In genomic region chr2:157069755-157070315, GRCm38 (mm10) we compare ENCODE assay signal across 9 mouse cellular contexts. TPM values are rescaled to one million over a fixed set of nuclear protein-coding genes. Genes with fewer than 3 reads are reported as not detected.
DNase-seq lines count a peak whose midpoint lies in the region; ATAC-seq and TF ChIP-seq lines count a peak whose summit lies in the region.
"Had no signal": no experiment of that assay in that cellular context is flagged by ENCODE, and none has a peak within 500 bp of the region (broad histone marks: within the 10 kb centered on the region; RNA-seq: fewer than 3 reads in every experiment).

No protein-coding gene starts in this region.

- H3K4me3 ChIP-seq in kidney, adult 2 months (ENCODE audit: insufficient read depth, low read depth, low read length): no peak overlapping the region
- no peak overlapping the region for H3K4me3 ChIP-seq in heart, postnatal 0 days (ENCODE audit: low read depth, low read length)
- no peak overlapping the region for H3K4me3 ChIP-seq in midbrain, embryonic 13.5 days (replicated peaks)

- peak overlapping the region; percentile 52; the same call in 1 of the 2 replicates for H3K27ac ChIP-seq in kidney, adult 2 months (ENCODE audit: insufficient read depth, low read depth, low read length)
- H3K27ac ChIP-seq in heart, postnatal 0 days (ENCODE audit: low read depth): peak overlapping the region; percentile 89
- peak overlapping the region; percentile 71 for H3K27ac ChIP-seq in midbrain, embryonic 13.5 days

- no peak for ATAC-seq in heart, postnatal 0 days (ENCODE audit: insufficient read depth, low read depth)
- no peak for ATAC-seq in midbrain, embryonic 13.5 days
- ATAC-seq: Patski had no signal

- no peak for TF ChIP-seq EP300 in heart, postnatal 0 days (IDR thresholded peaks at IDR 0.05; ENCODE audit: low read depth)

- H3K9ac ChIP-seq in heart, postnatal 0 days (replicated peaks; ENCODE audit: low read depth, low read length): peak overlapping the region; percentile 36; the same call in 1 of the 2 replicates
- H3K9ac ChIP-seq in midbrain, embryonic 13.5 days (replicated peaks): 0 out of 2 replicates have a peak overlapping the region, but pooled peaks have one; percentile 2

- TF ChIP-seq CTCF in kidney, adult 2 months (conservative IDR thresholded peaks at IDR 0.05; ENCODE audit: insufficient read depth, insufficient read length, low read depth, low read length): no peak
- TF ChIP-seq CTCF in heart, postnatal 0 days (IDR thresholded peaks at IDR 0.05; ENCODE audit: low read depth): no peak

- H3K36me3 ChIP-seq in kidney, adult 2 months (ENCODE audit: control insufficient read depth, insufficient read depth, low read length): no peaks in the 10 kb centered on the region
- H3K36me3 ChIP-seq in heart, postnatal 0 days (replicated peaks; ENCODE audit: control insufficient read depth, insufficient read depth, low read length): peaks cover 6% of the 10 kb centered on the region; the same call in 1 of the 2 replicates
- H3K36me3 ChIP-seq in midbrain, embryonic 13.5 days: peaks cover 16% of the 10 kb centered on the region

- TF ChIP-seq POLR2A in kidney, adult 2 months (IDR thresholded peaks at IDR 0.05; ENCODE audit: low read depth, low read length): no peak

- 33% methylated on average over 3 of the region's 3 CpGs for WGBS in kidney, adult 2 months
- 6% methylated on average over 3 of the region's 3 CpGs for WGBS in heart, postnatal 0 days
- 42% methylated on average over 3 of the region's 3 CpGs for WGBS in midbrain, embryonic 13.5 days

- H3K27me3 ChIP-seq in kidney, adult 2 months (replicated peaks; ENCODE audit: control insufficient read depth, insufficient read depth, low read length): no peaks in the 10 kb centered on the region
- H3K27me3 ChIP-seq in heart, postnatal 0 days (ENCODE audit: control insufficient read depth, insufficient read depth, low read length): no peaks in the 10 kb centered on the region
- H3K27me3 ChIP-seq in midbrain, embryonic 13.5 days: no peaks in the 10 kb centered on the region
- H3K27me3 ChIP-seq: Patski had no signal

- H3K4me2 ChIP-seq in heart, postnatal 0 days (ENCODE audit: low read depth, low read length): peak overlapping the region; percentile 32; the same call in 1 of the 2 replicates
- peak overlapping the region; percentile 5; the same call in 1 of the 2 replicates for H3K4me2 ChIP-seq in midbrain, embryonic 13.5 days (replicated peaks)

- peaks cover 33% of the 10 kb centered on the region for H3K4me1 ChIP-seq in kidney, adult 2 months (ENCODE audit: control insufficient read depth, insufficient read depth, low read length)
- peaks cover 90% of the 10 kb centered on the region for H3K4me1 ChIP-seq in heart, postnatal 0 days (ENCODE audit: control insufficient read depth, insufficient read depth)
- H3K4me1 ChIP-seq in midbrain, embryonic 13.5 days (replicated peaks): peaks cover 97% of the 10 kb centered on the region

- peak; percentile 21 for DNase-seq in kidney, adult 2 months
- DNase-seq in kidney, adult 18-20 months: no peak
- DNase-seq in brain, adult 2 months (ENCODE audit: low read depth, low spot score): peak; percentile 66
- no peak for DNase-seq in heart, postnatal 0 days (ENCODE audit: low spot score)
- no peak for DNase-seq in c-Kit-positive CD71-positive TER-119-positive erythroid progenitor cells, embryonic 14.5 days (ENCODE audit: low spot score)
- DNase-seq in spleen, adult 12 weeks (ENCODE audit: low spot score): no peak
- DNase-seq in gastrocnemius, adult 18-20 months (ENCODE audit: low spot score): no peak

- no peaks in the 10 kb centered on the region for H3K9me3 ChIP-seq in heart, postnatal 0 days (replicated peaks; ENCODE audit: control insufficient read depth, low read length)
- no peaks in the 10 kb centered on the region for H3K9me3 ChIP-seq in midbrain, embryonic 13.5 days

RNA-seq across cellular contexts. Expression of gene Soga1, which starts 9.2 kb away (rescaled TPM):
- 5.3 and 5.4 TPM in 2 replicates for polyA plus RNA-seq in kidney, adult 2 months (2012; rRNA removed)
- 21.0 and 48.5 TPM in 2 replicates for total RNA-seq in heart, postnatal 0 days (2014; rRNA removed; ENCODE audit: low replicate concordance)
- polyA plus RNA-seq in heart, postnatal 0 days (2015; fragmentation: Nextera tagmentation; extraction: Ambion mirVana): 1.0 and 1.1 TPM in 2 replicates
- polyA plus RNA-seq in midbrain, embryonic 13.5 days (2015; fragmentation: Nextera tagmentation; extraction: Ambion mirVana): 6.2 and 6.4 TPM in 2 replicates
- total RNA-seq in gastrocnemius, adult 18-20 months (2021): 1 to 10 TPM; 2.7 to 3.9 TPM

RNA-seq across cellular contexts. Expression of gene Tldc2, which starts 17.0 kb away (rescaled TPM):
- 11.3 and 12.2 TPM in 2 replicates for polyA plus RNA-seq in kidney, adult 2 months (2012; rRNA removed)
- not detected in 2 replicates for total RNA-seq in heart, postnatal 0 days (2014; rRNA removed; ENCODE audit: low replicate concordance)
- not detected in 2 replicates for polyA plus RNA-seq in heart, postnatal 0 days (2015; fragmentation: Nextera tagmentation; extraction: Ambion mirVana)
- not detected in 2 replicates for polyA plus RNA-seq in midbrain, embryonic 13.5 days (2015; fragmentation: Nextera tagmentation; extraction: Ambion mirVana)
- not detected for total RNA-seq in gastrocnemius, adult 18-20 months (2021)

Comparison
In these comparisons a context has a peak if more than half of its experiments do, and no peak if none do; other contexts are left out.
1. DNase-seq: peak in kidney, adult 2 months (single experiment) and brain, adult 2 months (single experiment); none in kidney, adult 18-20 months (single experiment), heart, postnatal 0 days (single experiment), c-Kit-positive CD71-positive TER-119-positive erythroid progenitor cells, embryonic 14.5 days (single experiment), spleen, adult 12 weeks (single experiment) and gastrocnemius, adult 18-20 months (single experiment).
2. RNA of gene Tldc2, which starts 17.0 kb away (polyA plus RNA-seq): 11.3 to 12.2 TPM in kidney, adult 2 months; not detected in midbrain, embryonic 13.5 days and not detected in heart, postnatal 0 days; every median in the first group is over 10 times any median in the second.
3. Peak in every context shown above with its lines, with median percentiles within 50 percentile points of each other: H3K27ac ChIP-seq.